Mouse (Mus musculus) thymus, postnatal 0 days (tissue): ENCODE results near the gene Gm3854. TPM values are rescaled to one million over a fixed set of nuclear protein-coding genes. Genes with fewer than 3 reads are reported as not detected.
"Not testable (repeated sequence)": the region's sequence is repeated elsewhere in the genome, so short reads cannot be mapped to it uniquely, and the experiment has no call there.

Experiments used
- DNase-seq: peaks from one replicate; pipeline ENCODE4 v3.0.0-alpha.2; 2015; ENCODE audit warnings: low spot score
- polyA plus RNA-seq: library from polyadenylated mRNA; unstranded; fragments of >200 nt; fragmentation: Nextera tagmentation; extraction: Ambion mirVana; gene quantifications from 2 replicates; pipeline ENCODE4 v1.2.1, GENCODE M21; 2015

The Gm3854 gene
- polyA plus RNA-seq, result 0.21 and 0.42 TPM in 2 replicates

DNA sequence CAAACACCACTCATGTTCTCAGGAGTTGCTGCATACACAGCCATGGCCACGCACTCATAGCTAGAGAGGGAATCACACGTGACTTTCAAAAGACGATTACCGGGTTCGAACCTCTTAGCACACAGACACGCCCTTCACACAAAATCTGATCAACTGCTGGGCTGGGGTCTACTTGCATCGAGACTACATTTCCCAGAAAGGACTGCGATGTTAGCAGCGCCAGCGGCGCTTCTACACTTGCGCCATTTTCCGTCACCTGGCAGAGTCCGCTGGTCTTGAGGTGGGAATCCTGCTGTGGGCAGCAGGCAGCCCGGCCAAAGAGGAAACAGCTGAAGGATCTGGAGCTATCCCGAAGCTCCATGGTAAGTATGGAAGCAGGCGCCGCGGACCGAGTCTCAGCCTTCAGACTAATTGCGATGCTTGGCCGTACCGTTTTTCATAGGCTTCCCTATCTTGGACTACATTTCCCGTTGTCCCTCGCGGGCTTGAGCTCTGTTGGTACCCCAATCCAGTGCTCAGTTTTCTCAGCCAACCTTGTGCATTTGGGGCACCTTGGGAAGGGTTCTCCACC, at the start of gene Gm3854:
Gm3854 (plus strand) TSS at position 259 of the 571 bp plus-strand sequence.
- DNase-seq, result peak; percentile 68

- DNase-seq, result not testable (repeated sequence)
These were observed 42.8 kb upstream of the Gm3854 start for GRCm38 (mm10) chr7:6300796-6301195.

- no peak for DNase-seq
These were observed 12.9 kb upstream of the Gm3854 start for GRCm38 (mm10) chr7:6330458-6331232.

GRCm38 (mm10) chr7:6331233-6331956, 12.2 kb upstream of the Gm3854 start, which contains the start of gene Zfp583:
Gene Zfp583 (minus strand): TSS chr7:6331285.
- peak; percentile 90 for DNase-seq

GRCm38 (mm10) chr7:6339865-6340264, 3.7 kb upstream of the Gm3854 start:
- no peak for DNase-seq

DNA sequence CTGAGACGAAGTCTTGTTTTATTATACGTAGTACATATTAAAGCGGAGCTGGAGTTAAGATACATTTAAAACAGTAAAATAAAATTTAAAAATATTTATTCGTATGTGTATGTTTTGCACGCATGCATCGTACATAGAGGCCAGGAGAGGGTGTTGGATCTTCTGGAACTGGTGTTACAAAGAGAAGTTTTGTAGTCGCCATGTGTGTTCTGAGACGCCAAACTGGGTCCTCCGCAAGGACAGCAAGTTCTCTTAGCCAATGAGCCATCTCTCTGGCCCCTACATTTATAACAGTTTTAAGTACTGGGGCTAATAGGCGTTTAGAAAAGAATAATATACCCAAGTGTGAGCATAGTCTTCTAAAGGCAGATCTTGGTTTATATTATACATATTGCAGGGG, 565 bp downstream of the Gm3854 start:
- no peak for DNase-seq

- DNase-seq, result no peak
These were observed 14.6 kb downstream of the Gm3854 start for GRCm38 (mm10) chr7:6358121-6358520.

DNA sequence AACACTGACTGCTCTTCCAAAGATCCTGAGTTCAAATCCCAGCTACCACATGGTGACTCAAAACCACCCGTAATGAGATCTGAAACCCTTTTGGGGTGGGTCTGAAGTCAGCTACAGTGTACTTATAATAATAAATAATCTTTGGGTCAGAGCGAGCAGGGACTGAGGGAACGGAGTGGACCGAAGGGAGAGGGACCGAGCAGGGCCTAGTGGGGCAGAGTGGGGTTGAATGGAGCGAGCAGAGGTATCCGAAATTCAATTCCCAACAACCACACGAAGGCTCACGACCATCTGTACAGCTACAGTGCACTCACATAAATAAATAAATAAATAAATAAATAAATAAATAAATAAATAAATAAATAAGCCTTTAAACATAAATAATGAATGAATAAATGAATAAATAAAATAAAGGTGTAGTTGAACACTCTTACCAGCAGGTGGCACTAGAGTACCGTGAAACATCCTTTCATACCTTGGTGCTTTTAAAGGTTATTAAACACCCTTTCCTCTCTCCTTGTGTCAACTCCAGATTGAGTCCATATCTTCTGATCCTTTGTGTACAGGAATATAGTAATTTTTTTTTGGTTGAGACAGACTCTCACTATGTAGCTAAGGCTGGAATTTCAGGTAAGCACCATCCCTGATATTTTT, 15.5 kb downstream of the Gm3854 start:
- DNase-seq, result peak; percentile 84

DNA sequence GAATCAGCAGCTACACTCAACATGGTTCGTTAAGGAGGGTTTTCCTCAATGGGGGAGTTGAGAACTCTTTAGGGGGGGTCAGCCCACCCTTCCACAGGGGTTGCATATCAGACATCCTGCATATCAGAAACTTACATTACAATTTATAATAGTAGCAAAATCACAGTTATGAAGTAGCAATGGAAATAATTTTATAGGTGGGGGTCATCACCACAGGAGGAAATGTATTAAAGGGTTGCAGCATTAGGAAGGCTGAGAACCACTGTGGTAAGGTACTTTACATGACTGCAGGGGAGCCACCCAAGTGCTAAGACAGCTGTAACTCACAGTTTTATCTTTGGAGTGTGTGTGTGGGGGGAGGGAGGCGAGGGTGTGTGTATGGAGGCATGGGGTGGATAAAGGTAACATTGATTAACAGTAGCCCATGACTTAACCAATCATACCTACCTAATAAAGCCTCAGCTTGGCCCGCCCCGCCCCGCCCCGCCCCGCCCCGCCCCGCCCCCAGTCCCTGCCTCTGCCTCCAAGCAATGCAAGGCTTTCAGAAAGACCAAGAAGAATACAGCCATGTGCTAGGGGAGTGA, 17.0 kb downstream of the Gm3854 start:
- DNase-seq, result no peak

DNA sequence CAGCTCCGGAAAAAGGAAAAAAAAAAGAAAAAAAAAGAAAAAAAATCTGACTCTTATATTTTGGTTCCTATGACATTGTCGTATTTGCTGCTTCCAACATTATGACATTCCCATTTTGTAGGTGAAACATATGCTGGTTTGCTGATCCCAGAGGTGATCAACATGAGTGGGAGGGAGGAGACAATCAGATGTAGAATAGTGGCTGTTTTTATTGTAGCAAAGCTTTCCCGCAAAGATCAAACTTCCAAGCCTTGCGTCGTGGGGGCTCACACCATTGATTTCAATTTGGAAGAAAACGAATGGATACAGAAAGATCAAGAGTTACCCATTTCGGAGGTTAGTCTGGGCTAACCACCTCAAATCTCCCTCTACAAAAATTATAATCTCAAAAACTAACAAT, 18.2 kb downstream of the Gm3854 start:
- no peak for DNase-seq

DNA sequence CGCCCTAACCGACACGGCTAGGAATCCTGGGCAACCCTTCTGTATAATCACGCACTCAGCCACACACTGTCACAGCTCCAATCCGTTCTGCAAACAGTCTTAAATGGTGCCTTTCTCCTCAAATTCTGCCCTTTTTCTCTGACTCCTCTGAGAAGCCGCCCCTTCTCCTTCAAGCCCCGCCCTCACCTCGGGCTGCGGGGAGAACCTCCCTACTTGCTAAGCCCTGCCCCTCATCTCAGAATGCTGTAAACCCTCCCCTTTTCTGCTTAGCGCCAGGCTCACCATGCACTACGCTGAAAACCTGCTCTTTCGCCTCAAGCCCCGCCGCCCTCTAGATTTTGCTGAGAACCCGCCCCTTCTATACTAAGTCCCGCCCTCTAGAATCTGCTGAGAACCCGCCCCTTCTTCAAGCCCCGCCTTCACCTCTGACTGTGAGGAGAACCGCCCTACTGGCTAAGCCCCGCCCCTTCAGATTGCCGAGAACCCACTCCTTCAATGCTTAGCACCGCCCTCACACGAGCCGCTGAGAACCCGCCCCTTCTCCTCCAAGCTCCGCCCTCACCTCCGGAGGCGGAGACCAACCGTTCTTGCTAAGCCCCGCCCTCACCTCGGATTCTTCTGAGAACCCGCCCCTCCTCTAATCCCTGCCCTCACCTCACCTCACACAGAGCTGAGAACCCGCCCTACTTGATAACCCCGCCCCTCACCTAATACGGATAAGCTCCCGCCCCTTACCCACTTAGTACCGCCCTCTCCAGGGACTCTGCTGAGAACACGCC, 18.9 kb downstream of the Gm3854 start:
- DNase-seq, result peak; percentile 97

DNA sequence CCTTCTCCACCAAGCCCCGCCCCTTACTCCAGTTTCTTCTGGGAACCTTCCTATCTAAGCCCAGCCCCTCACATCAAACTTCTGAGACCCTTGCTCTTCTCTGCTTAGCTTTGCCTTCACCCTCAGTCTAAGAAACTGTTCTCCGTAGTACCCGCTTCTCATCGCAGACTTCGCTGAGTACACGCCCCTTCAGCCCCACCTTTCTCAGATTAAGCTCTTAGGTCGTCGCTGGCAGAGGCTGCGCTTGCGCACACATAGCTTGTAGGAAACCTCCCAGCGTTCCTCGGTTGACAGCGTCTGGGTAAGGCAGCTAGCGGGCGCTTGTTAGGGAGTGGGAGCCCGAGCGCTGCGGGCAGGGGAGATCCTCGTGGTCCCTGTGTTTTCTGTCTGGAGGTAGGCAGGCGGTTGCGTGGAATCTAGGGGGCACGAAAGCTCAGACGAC, 19.5 kb downstream of the Gm3854 start, which contains the start of gene Zfp78:
Zfp78 (plus strand) TSS at position 234 of the 442 bp plus-strand sequence.
- DNase-seq, result peak; percentile 94

DNA sequence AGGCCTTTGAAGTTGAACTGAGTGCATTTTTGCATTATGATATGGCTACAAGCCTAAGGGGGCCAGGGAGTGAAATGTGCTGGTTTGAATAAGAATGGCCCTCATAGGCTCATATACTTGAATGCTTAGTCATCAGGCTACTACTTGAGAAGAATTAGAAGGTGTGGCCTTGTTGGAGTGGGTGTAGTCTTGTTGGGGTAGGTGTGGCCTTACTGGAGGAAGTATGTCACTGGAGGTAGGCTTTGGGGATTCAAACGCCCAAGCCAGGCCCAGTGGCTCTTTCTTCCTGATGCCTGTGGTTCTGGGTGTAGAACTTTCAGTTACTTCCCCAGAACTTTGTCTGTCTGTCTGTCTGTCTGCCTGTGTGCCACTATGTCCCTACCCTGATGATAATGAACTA, 21.2 kb downstream of the Gm3854 start:
- DNase-seq, result no peak

GRCm38 (mm10) chr7:6367185-6367584, 23.6 kb downstream of the Gm3854 start:
- no peak for DNase-seq

DNA sequence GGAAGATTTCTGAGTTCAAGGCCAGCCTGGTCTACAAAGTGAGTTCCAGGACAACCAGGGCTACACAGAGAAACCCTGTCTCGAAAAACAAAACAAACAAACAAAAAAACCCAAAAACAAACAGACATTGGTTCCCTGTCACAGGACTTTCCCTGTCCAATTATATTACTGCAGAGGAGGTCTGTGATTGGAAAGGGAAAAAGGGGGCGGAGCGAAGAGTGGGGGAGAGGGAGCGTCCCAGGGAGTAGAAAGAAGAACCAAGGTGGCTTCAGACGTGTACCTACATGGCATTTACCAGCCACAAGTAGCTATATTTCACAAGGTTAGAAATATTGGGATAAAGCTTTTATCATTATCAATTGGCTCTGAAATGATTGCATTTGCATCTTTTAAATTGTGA, 24.6 kb downstream of the Gm3854 start:
- not testable (repeated sequence) for DNase-seq

- no peak for DNase-seq
These were observed 25.9 kb downstream of the Gm3854 start for GRCm38 (mm10) chr7:6369460-6369859.

- no peak for DNase-seq
These were observed 29.4 kb downstream of the Gm3854 start for GRCm38 (mm10) chr7:6372993-6373392.

- DNase-seq, result no peak
These were observed 34.9 kb downstream of the Gm3854 start for GRCm38 (mm10) chr7:6378441-6378840.

- no peak for DNase-seq
These were observed 37.9 kb downstream of the Gm3854 start for GRCm38 (mm10) chr7:6381431-6381830.

DNA sequence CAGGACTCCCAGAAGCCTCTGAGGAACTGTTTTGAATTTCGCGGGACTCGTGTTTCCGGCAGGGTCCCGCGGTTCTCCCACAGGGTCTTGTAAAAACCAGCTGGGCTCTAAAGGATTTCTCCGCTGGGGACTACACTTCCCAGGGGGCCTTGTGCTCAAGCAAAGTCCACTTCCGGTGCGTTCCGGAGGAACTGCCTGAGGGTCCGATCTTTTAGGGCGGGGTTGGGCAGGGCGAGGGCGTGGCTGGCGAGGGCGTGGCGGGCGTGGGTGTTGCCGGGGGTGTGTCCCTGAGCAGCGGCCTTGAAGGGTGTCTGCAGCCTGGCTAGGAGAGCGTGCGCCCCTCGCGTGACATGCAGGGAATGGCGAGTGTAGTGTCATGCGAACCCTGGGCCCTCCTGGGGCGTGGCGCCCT, 39.5 kb downstream of the Gm3854 start, which contains the start of gene Zfp28:
Zfp28 (plus strand) TSS at position 252 of the 412 bp plus-strand sequence.
- DNase-seq, result peak; percentile 96
